Mouse (Mus musculus) myocyte (in vitro differentiated cells): ENCODE data around the gene Fgg.

Experiments
- E2F4 ChIP-seq: IDR thresholded peaks from one replicate; pipeline ENCODE4 v1.6.1; 2011; ENCODE audit warnings: mild to moderate bottlenecking, control low read depth, moderate library complexity; ENCODE audit not compliant: insufficient read depth
- MAX ChIP-seq: IDR thresholded peaks from one replicate; pipeline ENCODE4 v1.6.1; 2011; ENCODE audit warnings: low read depth, mild to moderate bottlenecking, control low read depth
- MYOD1 ChIP-seq, 3 experiments: IDR thresholded peaks; one replicate each; pipeline ENCODE4 v1.6.1; 2011; ENCODE audit warnings: control low read depth in 2 of 3, low read depth in 2 of 3, mild to moderate bottlenecking in 2 of 3, moderate library complexity in 1 of 3; ENCODE audit not compliant: insufficient read length in 2 of 3, control insufficient read depth in 1 of 3
- MYOG ChIP-seq, 3 experiments: IDR thresholded peaks; one replicate each; pipeline ENCODE4 v1.6.1; 2011; ENCODE audit warnings: control low read depth in 2 of 3, low read depth in 2 of 3, mild to moderate bottlenecking in 2 of 3; ENCODE audit not compliant: insufficient read length in 2 of 3, control insufficient read depth in 1 of 3, insufficient read depth in 1 of 3
- POLR2A ChIP-seq: IDR thresholded peaks from one replicate; pipeline ENCODE4 v1.6.1; 2011; ENCODE audit warnings: low read depth, mild to moderate bottlenecking, control low read depth, moderate library complexity; ENCODE audit not compliant: insufficient read length
- POLR2AphosphoS2 ChIP-seq: IDR thresholded peaks from one replicate; pipeline ENCODE4 v1.6.1; 2011; ENCODE audit warnings: low read depth, control low read depth; ENCODE audit not compliant: insufficient read length
- USF1 ChIP-seq: IDR thresholded peaks from one replicate; pipeline ENCODE4 v1.6.1; 2011; ENCODE audit warnings: low read depth, mild to moderate bottlenecking, control low read depth, moderate library complexity

DNA sequence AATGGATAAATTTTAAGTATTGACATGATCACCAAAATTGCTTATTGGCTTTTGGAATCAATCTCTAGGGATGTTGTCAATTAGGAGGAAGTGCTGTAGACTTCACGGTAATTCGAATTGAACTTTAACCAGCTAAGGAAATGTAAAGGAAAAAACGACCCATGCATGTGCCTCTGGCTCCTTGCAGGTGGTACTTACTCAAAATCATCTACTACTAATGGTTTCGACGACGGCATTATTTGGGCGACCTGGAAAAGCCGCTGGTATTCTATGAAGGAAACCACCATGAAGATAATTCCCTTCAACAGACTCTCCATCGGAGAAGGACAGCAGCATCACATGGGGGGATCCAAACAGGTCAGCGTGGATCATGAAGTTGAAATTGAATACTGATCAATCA is 6.4 kb downstream of the Fgg start:
- TF ChIP-seq POLR2A = no peak
- no peak for TF ChIP-seq E2F4
- TF ChIP-seq MYOD1 (IDR thresholded peaks at IDR 0.05; ENCODE audit: control insufficient read depth in 1 of 3, insufficient read length in 2 of 3, low read depth in 2 of 3) = no peak
- no peak for TF ChIP-seq USF1
- TF ChIP-seq POLR2AphosphoS2 = no peak
- no peak for TF ChIP-seq MYOG (IDR thresholded peaks at IDR 0.05; ENCODE audit: control insufficient read depth in 1 of 3, insufficient read depth in 1 of 3, insufficient read length in 2 of 3, low read depth in 2 of 3)
- no peak for TF ChIP-seq MAX
